Mouse (Mus musculus) forebrain, embryonic 14.5 days (tissue): Measurements from ENCODE around the gene Ppp4r1. TPM values are rescaled to one million over a fixed set of nuclear protein-coding genes. Genes with fewer than 3 reads are reported as not detected.

ENCODE experiments used
- ATAC-seq: fragments of 200-750 bp; cut with Nextera tagmentation; 2 replicates; pipeline ENCODE4 v1.8.0; 2017; ENCODE audit warnings: mild to moderate bottlenecking, moderate library complexity
- DNase-seq: peaks from one replicate; pipeline ENCODE4 v3.0.0-alpha.2; 2015; ENCODE audit warnings: low spot score
- H3K27ac ChIP-seq: fragments of 300-500 bp; sonication (generic); 2 replicates; pipeline ENCODE4 v1.5.1; 2014; ENCODE audit warnings: low read depth, mild to moderate bottlenecking, control low read depth, low read length, moderate library complexity
- H3K27me3 ChIP-seq: fragments of 300-500 bp; sonication (generic); replicated peaks from 2 replicates; pipeline ENCODE4 v1.6.1; 2014; ENCODE audit warnings: low read length, control low read depth, mixed read lengths; ENCODE audit not compliant: control insufficient read depth, insufficient read depth
- H3K36me3 ChIP-seq: fragments of 300-500 bp; sonication (generic); 2 replicates; pipeline ENCODE4 v1.6.1; 2014; ENCODE audit warnings: low read length, control low read depth; ENCODE audit not compliant: control insufficient read depth, insufficient read depth
- H3K4me1 ChIP-seq: fragments of 300-500 bp; sonication (generic); 2 replicates; pipeline ENCODE4 v1.6.1; 2014; ENCODE audit warnings: antibody characterized with exemption, low read length, control low read depth; ENCODE audit not compliant: control insufficient read depth, insufficient read depth
- H3K4me2 ChIP-seq: fragments of 300-500 bp; sonication (generic); 2 replicates; pipeline ENCODE4 v1.6.1; 2014; ENCODE audit warnings: mild to moderate bottlenecking, control low read depth, low read length
- H3K4me3 ChIP-seq: fragments of 300-500 bp; sonication (generic); 2 replicates; pipeline ENCODE4 v1.5.1; 2014; ENCODE audit warnings: low read depth, low read length, control low read depth
- H3K9ac ChIP-seq: fragments of 300-500 bp; sonication (generic); 2 replicates; pipeline ENCODE4 v1.6.1; 2014; ENCODE audit warnings: mild to moderate bottlenecking, low read length, control low read depth, moderate library complexity
- H3K9me3 ChIP-seq: fragments of 300-500 bp; sonication (generic); replicated peaks from 2 replicates; pipeline ENCODE4 v1.6.1; 2016; ENCODE audit warnings: low read length, control low read depth, mixed read lengths; ENCODE audit not compliant: control insufficient read depth
- WGBS: fragments of 180-500 bp; shearing (Covaris S2); extraction: QIAGEN DNeasy Blood & Tissue Kit; methylation state at CpG from one replicate; pipeline ENCODE4 v1.1.7; 2014; 5-methylcytosine and 5-hydroxymethylcytosine counted together
- polyA plus RNA-seq: library from polyadenylated mRNA; unstranded; fragments of >200 nt; fragmentation: Nextera tagmentation; extraction: Ambion mirVana; gene quantifications from 2 replicates; pipeline ENCODE4 v1.2.1, GENCODE M21; 2014

Ppp4r1 gene
- polyA plus RNA-seq, 1 experiment from 2014 or later: 37.1 TPM

- ATAC-seq (no peak), DNase-seq (no peak)
- Histone ChIP-seq H3K27me3 (no peaks in the 10 kb centered on the region), H3K36me3 (peaks cover 10% of the 10 kb centered on the region; the same call in 1 of the 2 replicates), H3K9ac (no peak overlapping the region), H3K9me3 (no peaks in the 10 kb centered on the region), H3K27ac (no peak overlapping the region), H3K4me3 (no peak overlapping the region), H3K4me1 (no peaks in the 10 kb centered on the region), H3K4me2 (no peak overlapping the region)
- 87% methylated on average over 2 of the region's 2 CpGs for WGBS
Observed at GRCm38 (mm10) chr17:65791161-65791560, 8.8 kb downstream of the Ppp4r1 start.

GRCm38 (mm10) chr17:65793307-65793930, 11.0 kb downstream of the Ppp4r1 start:
- Histone ChIP-seq H3K4me2 (no peak overlapping the region), H3K4me1 (no peaks in the 10 kb centered on the region), H3K9ac (no peak overlapping the region), H3K27me3 (no peaks in the 10 kb centered on the region), H3K36me3 (peaks cover 6% of the 10 kb centered on the region; the same call in 1 of the 2 replicates), H3K4me3 (no peak overlapping the region), H3K9me3 (no peaks in the 10 kb centered on the region), H3K27ac (no peak overlapping the region)
- ATAC-seq: no peak
- DNase-seq: no peak
- WGBS: 96% methylated on average over 12 of the region's 12 CpGs

- DNase-seq (no peak), ATAC-seq (no peak)
- peaks cover 6% of the 10 kb centered on the region; the same call in 1 of the 2 replicates for H3K36me3 ChIP-seq
- no peak overlapping the region for H3K9ac ChIP-seq
- H3K27me3 ChIP-seq: no peaks in the 10 kb centered on the region
- no peaks in the 10 kb centered on the region for H3K9me3 ChIP-seq
- 92% methylated on average over 13 of the region's 13 CpGs for WGBS
- no peak overlapping the region for H3K4me2 ChIP-seq
- no peaks in the 10 kb centered on the region for H3K4me1 ChIP-seq
- no peak overlapping the region for H3K4me3 ChIP-seq
- H3K27ac ChIP-seq: no peak overlapping the region
Observed at GRCm38 (mm10) chr17:65794096-65794850, 11.9 kb downstream of the Ppp4r1 start.

DNA sequence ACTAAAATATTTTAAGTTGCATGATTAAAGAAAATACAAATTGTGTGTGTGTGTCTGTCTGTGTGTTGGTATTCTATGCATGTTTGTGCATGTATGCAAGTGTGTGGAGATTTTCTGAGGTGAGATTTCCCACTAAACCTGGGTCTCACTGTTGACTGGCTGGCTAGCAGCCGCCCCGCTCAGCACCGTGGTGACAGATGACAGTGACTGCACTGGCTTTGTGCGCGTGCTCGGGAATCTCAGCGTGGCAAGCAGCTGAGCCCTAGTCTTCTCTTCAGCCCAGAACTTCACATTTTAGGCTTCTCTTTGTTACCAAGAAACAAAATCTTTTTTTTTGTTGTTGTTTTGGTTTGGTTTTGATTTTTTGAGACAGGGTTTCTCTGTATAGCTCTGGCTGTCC, 13.7 kb downstream of the Ppp4r1 start:
- Histone ChIP-seq H3K27me3 (no peaks in the 10 kb centered on the region), H3K4me3 (no peak overlapping the region), H3K4me1 (no peaks in the 10 kb centered on the region), H3K9me3 (no peaks in the 10 kb centered on the region), H3K27ac (peak overlapping the region; percentile 52; the same call in 1 of the 2 replicates), H3K9ac (no peak overlapping the region), H3K36me3 (peaks cover 6% of the 10 kb centered on the region; the same call in 1 of the 2 replicates), H3K4me2 (no peak overlapping the region)
- no peak for DNase-seq
- 78% methylated on average over 7 of the region's 7 CpGs for WGBS
- ATAC-seq: no peak

DNA sequence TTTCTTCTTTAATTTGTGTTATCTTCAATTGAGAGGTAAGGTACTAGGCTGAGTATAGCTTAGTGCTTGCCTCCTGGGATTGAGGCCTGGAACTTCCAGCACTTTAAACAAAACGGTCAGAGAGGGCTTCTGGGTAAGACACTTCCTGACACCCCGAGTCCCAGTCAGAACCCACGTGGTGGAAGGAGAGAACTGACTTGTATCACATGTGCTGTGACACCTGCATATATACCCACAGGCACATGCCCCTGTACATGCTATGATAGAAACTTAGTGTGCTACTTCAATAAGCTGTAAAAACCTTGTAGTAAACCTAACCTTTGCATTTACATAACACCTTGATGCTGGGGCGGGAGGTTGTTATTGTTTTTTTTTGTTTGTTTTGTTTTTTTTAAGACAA, 16.1 kb downstream of the Ppp4r1 start:
- no peak overlapping the region for H3K4me3 ChIP-seq
- no peaks in the 10 kb centered on the region for H3K9me3 ChIP-seq
- no peak for ATAC-seq
- DNase-seq: no peak
- no peak overlapping the region for H3K4me2 ChIP-seq
- H3K36me3 ChIP-seq: peaks cover 6% of the 10 kb centered on the region; the same call in 1 of the 2 replicates
- H3K9ac ChIP-seq: no peak overlapping the region
- no peak overlapping the region for H3K27ac ChIP-seq
- no peaks in the 10 kb centered on the region for H3K4me1 ChIP-seq
- 81% methylated on average over 4 of the region's 4 CpGs for WGBS
- H3K27me3 ChIP-seq: no peaks in the 10 kb centered on the region

GRCm38 (mm10) chr17:65799353-65799752, 17.0 kb downstream of the Ppp4r1 start:
- ATAC-seq (no peak), DNase-seq (no peak)
- peaks cover 11% of the 10 kb centered on the region for H3K36me3 ChIP-seq
- no peaks in the 10 kb centered on the region for H3K9me3 ChIP-seq
- H3K27ac ChIP-seq: no peak overlapping the region
- H3K4me3 ChIP-seq: no peak overlapping the region
- H3K9ac ChIP-seq: no peak overlapping the region
- WGBS: 90% methylated on average over 1 of the region's 1 CpGs
- no peaks in the 10 kb centered on the region for H3K27me3 ChIP-seq
- no peaks in the 10 kb centered on the region for H3K4me1 ChIP-seq
- no peak overlapping the region for H3K4me2 ChIP-seq

DNA sequence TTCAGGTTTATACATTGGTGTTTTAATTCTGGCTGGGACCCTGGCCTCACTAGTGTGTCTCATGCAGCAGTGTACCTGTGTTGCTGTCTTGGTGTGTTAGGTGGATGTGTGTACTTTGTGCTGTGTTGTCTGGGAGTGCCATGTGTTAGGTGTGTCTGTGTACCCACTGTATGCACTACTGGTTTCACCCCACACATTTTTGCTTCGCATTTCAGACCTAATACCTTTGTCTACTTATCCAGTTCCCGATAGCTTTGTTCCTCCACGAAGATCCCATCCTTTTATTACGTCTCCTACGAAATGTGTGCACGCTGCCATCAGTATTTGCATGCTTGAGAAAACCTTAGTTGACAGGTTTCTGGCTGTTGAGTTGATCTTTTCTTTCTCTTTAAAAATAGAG, 18.1 kb downstream of the Ppp4r1 start:
- no peak for DNase-seq
- Histone ChIP-seq H3K4me1 (no peaks in the 10 kb centered on the region), H3K4me3 (no peak overlapping the region), H3K36me3 (peaks cover 6% of the 10 kb centered on the region; the same call in 1 of the 2 replicates), H3K9ac (no peak overlapping the region), H3K27ac (no peak overlapping the region), H3K9me3 (no peaks in the 10 kb centered on the region), H3K27me3 (no peaks in the 10 kb centered on the region), H3K4me2 (no peak overlapping the region)
- WGBS: 95% methylated on average over 6 of the region's 6 CpGs
- ATAC-seq: no peak

DNA sequence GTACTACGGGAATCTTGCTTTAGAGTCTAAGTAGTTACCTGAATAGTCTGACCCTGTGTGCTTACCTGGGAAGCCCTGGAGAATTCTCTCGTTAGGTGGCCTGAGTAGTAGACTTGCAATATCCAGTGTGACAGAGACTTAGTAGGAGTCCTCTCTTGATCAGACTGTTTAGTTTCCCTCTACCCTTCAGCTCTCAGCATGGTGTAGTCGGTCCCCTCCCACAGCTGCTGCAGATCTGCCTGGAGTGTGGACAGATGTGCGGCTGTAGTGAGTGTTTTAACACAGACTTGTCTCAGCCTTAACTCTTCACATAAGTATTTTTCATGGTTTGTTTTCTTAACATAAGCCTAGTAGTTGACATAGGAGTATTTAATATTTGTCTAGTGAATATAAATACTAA, 19.7 kb downstream of the Ppp4r1 start:
- no peak overlapping the region for H3K9ac ChIP-seq
- H3K9me3 ChIP-seq: no peaks in the 10 kb centered on the region
- H3K36me3 ChIP-seq: peaks cover 6% of the 10 kb centered on the region; the same call in 1 of the 2 replicates
- WGBS: 90% methylated on average over 4 of the region's 4 CpGs
- H3K4me2 ChIP-seq: no peak overlapping the region
- H3K27me3 ChIP-seq: no peaks in the 10 kb centered on the region
- no peak for ATAC-seq
- H3K4me3 ChIP-seq: no peak overlapping the region
- no peak for DNase-seq
- H3K4me1 ChIP-seq: no peaks in the 10 kb centered on the region
- no peak overlapping the region for H3K27ac ChIP-seq

GRCm38 (mm10) chr17:65805966-65806365, 23.6 kb downstream of the Ppp4r1 start:
- Histone ChIP-seq H3K9me3 (no peaks in the 10 kb centered on the region), H3K27me3 (no peaks in the 10 kb centered on the region), H3K9ac (no peak overlapping the region), H3K4me2 (no peak overlapping the region), H3K27ac (no peak overlapping the region), H3K36me3 (peaks cover 17% of the 10 kb centered on the region), H3K4me1 (no peaks in the 10 kb centered on the region), H3K4me3 (no peak overlapping the region)
- WGBS: 73% methylated on average over 4 of the region's 4 CpGs
- ATAC-seq (no peak), DNase-seq (no peak)
